Mouse (Mus musculus) midbrain, embryonic 16.5 days (tissue): Measurements from ENCODE around the gene Sf3b3. TPM values are rescaled to one million over a fixed set of nuclear protein-coding genes. Genes with fewer than 3 reads are reported as not detected.

Source experiments
- ATAC-seq: fragments of 200-750 bp; cut with Nextera tagmentation; 2 replicates; pipeline ENCODE4 v1.8.0; 2017; ENCODE audit warnings: moderate TSS enrichment
- H3K27ac ChIP-seq: fragments of 300-500 bp; sonication (generic); 2 replicates; pipeline ENCODE4 v1.5.1; 2014; ENCODE audit warnings: mild to moderate bottlenecking, low read length, mixed read lengths
- H3K27me3 ChIP-seq: fragments of 300-500 bp; sonication (generic); 2 replicates; pipeline ENCODE4 v1.6.1; 2014; ENCODE audit warnings: low read depth, low read length, mixed read lengths; ENCODE audit not compliant: control insufficient read depth, insufficient read depth
- H3K36me3 ChIP-seq: fragments of 300-500 bp; sonication (generic); 2 replicates; pipeline ENCODE4 v1.6.1; 2014; ENCODE audit warnings: mild to moderate bottlenecking, low read length, moderate library complexity, mixed read lengths; ENCODE audit not compliant: control insufficient read depth, insufficient read depth
- H3K4me1 ChIP-seq: fragments of 300-500 bp; sonication (generic); 2 replicates; pipeline ENCODE4 v1.6.1; 2014; ENCODE audit warnings: mild to moderate bottlenecking, low read length, mixed read lengths; ENCODE audit not compliant: control insufficient read depth, insufficient read depth
- H3K4me2 ChIP-seq: fragments of 300-500 bp; sonication (generic); 2 replicates; pipeline ENCODE4 v1.6.1; 2014; ENCODE audit warnings: mild to moderate bottlenecking, low read length, mixed read lengths
- H3K4me3 ChIP-seq: fragments of 300-500 bp; sonication (generic); 2 replicates; pipeline ENCODE4 v1.5.1; 2014; ENCODE audit warnings: low read depth, mild to moderate bottlenecking, low read length, moderate library complexity, mixed read lengths
- H3K9ac ChIP-seq: fragments of 300-500 bp; sonication (generic); 2 replicates; pipeline ENCODE4 v1.6.1; 2014; ENCODE audit warnings: low read depth, low read length, mixed read lengths
- H3K9me3 ChIP-seq: fragments of 300-500 bp; sonication (generic); replicated peaks from 2 replicates; pipeline ENCODE4 v1.6.1; 2014; ENCODE audit warnings: mild to moderate bottlenecking, low read length, mixed read lengths; ENCODE audit not compliant: control insufficient read depth, poor library complexity, severe bottlenecking
- WGBS: fragments of 180-500 bp; shearing (Covaris S2); extraction: QIAGEN DNeasy Blood & Tissue Kit; methylation state at CpG from one replicate; pipeline ENCODE4 v1.1.7; 2014; 5-methylcytosine and 5-hydroxymethylcytosine counted together
- polyA plus RNA-seq: library from polyadenylated mRNA; unstranded; fragments of >200 nt; fragmentation: Nextera tagmentation; extraction: Ambion mirVana; gene quantifications from 2 replicates; pipeline ENCODE4 v1.2.1, GENCODE M21; 2015

Gene Sf3b3
- polyA plus RNA-seq, 1 experiment from 2014 or later, result 92.3 TPM

DNA sequence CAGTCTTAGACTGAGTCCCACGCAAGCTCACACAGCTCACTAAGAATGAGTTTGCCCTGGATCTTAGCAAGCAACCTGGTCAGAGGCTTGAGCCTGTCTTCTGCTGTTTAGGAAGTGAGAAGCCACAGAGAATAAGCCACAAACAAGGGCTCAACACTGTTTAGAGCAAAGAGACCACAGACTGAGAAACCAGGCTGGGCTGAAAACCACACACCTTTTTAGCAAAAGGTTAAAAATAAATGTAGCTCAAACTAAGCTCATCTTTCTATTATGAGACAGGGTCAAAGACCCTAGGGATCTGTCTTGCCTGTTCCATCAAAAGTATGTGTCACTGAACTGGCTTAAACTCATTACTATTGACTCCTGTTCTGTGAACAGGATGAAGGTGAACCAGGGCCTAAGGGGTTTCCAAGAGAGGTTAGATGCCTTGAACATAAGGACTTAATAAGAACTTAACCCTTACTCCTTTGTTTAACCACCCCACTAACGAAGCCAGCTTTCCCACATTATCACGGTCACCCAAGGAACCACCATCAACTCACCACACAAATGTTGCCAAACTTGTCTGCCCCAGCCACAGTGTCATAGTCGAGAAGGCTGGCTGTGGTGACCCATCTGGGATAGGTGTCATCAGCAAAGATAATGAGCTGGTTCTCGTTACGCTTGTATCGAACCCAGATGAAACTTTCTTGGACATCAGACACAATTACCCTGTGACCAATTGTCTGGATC lies 33.3 kb downstream of the Sf3b3 start:
- H3K9ac ChIP-seq, result no peak overlapping the region
- H3K9me3 ChIP-seq, result no peaks in the 10 kb centered on the region
- 93% methylated on average over 7 of the region's 7 CpGs for WGBS
- H3K4me2 ChIP-seq, result no peak overlapping the region
- H3K4me3 ChIP-seq, result no peak overlapping the region
- H3K27me3 ChIP-seq, result no peaks in the 10 kb centered on the region
- no peaks in the 10 kb centered on the region for H3K4me1 ChIP-seq
- ATAC-seq, result no peak
- peaks cover 61% of the 10 kb centered on the region for H3K36me3 ChIP-seq
- H3K27ac ChIP-seq, result no peak overlapping the region

DNA sequence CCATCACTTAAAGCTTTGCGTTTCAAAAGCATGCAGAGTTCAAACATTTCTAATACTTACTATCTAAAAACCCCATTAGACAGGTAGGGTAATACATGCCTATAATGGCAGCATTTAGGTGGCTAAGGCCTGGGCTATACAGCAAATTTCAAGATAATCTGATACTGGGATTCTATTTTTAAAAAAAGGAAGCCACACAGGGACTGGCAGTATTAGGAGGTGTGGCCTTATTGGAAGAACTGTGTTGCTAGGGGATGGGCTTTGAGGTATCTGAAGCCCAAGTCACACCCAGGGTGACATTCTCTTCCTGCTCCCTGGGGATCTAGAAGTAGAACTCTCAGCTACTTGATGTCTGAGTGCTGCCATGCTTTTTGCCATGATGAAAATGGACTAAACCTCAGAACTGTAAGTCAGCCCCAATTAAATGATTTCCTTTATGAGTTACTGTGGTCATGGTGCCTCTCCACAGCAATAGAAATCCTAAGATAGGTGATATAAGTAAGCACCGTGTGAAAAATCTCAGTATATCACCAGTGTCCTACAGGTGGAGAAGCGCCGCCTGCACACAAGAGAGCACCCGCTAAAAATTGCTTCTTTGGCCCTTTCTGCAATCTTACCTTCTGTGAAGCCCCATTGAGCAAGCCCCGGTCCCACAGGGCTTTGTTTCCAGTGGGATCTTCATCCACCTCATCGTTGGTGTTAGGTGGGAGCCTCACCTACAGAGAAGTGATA lies 34.1 kb downstream of the Sf3b3 start:
- no peak overlapping the region for H3K9ac ChIP-seq
- no peak for ATAC-seq
- WGBS, result 97% methylated on average over 7 of the region's 7 CpGs
- H3K4me1 ChIP-seq, result no peaks in the 10 kb centered on the region
- no peak overlapping the region for H3K27ac ChIP-seq
- H3K36me3 ChIP-seq, result peaks cover 55% of the 10 kb centered on the region
- H3K9me3 ChIP-seq, result no peaks in the 10 kb centered on the region
- no peak overlapping the region for H3K4me2 ChIP-seq
- H3K27me3 ChIP-seq, result no peaks in the 10 kb centered on the region
- H3K4me3 ChIP-seq, result no peak overlapping the region

DNA sequence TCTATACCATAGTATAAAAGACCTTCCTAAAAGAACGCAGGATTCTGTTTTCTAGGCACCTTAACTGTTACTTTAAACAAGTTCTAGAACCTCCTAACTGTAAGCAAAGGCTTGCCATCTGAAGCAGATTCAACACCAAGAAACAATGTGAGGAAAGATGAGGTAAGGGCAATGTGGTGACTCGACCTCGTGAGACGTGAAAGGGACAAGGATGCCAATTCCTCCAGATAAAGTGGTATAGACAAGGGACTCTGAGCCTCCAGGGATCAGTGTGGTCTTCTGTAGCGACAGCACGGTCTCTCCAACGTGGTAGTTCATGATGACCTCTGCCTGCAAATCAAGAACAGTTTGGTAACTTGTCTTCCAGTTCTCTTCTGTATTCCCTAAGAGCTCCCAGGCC lies 34.8 kb downstream of the Sf3b3 start:
- no peaks in the 10 kb centered on the region for H3K27me3 ChIP-seq
- no peak overlapping the region for H3K9ac ChIP-seq
- H3K9me3 ChIP-seq, result no peaks in the 10 kb centered on the region
- H3K4me3 ChIP-seq, result no peak overlapping the region
- no peak overlapping the region for H3K4me2 ChIP-seq
- no peak for ATAC-seq
- H3K27ac ChIP-seq, result no peak overlapping the region
- H3K36me3 ChIP-seq, result peaks cover 49% of the 10 kb centered on the region
- 96% methylated on average over 7 of the region's 7 CpGs for WGBS
- H3K4me1 ChIP-seq, result no peaks in the 10 kb centered on the region

DNA sequence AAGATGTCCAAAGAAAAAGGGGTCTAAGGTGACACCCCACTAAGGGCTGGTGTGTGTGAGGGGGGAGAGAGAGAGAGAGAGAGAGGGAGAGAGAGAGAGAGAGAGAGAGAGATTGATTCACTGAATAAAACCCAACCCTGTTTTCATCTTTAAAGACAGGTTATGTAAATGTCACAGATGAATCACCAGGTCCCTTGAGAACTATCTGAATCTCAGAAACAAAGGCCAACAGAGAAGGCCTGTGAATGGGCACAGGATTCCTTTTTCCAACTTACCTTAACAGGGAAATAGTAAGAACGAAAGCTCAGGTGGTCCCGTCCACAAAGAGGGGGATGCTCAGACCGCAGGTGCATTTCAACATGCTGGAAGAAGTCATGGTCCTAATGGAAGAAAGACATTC lies 35.5 kb downstream of the Sf3b3 start:
- Histone ChIP-seq H3K4me3 (no peak overlapping the region), H3K36me3 (peaks cover 46% of the 10 kb centered on the region), H3K27me3 (no peaks in the 10 kb centered on the region), H3K9ac (no peak overlapping the region), H3K4me1 (no peaks in the 10 kb centered on the region), H3K27ac (no peak overlapping the region), H3K4me2 (no peak overlapping the region), H3K9me3 (no peaks in the 10 kb centered on the region)
- no peak for ATAC-seq
- 95% methylated on average over 3 of the region's 3 CpGs for WGBS

DNA sequence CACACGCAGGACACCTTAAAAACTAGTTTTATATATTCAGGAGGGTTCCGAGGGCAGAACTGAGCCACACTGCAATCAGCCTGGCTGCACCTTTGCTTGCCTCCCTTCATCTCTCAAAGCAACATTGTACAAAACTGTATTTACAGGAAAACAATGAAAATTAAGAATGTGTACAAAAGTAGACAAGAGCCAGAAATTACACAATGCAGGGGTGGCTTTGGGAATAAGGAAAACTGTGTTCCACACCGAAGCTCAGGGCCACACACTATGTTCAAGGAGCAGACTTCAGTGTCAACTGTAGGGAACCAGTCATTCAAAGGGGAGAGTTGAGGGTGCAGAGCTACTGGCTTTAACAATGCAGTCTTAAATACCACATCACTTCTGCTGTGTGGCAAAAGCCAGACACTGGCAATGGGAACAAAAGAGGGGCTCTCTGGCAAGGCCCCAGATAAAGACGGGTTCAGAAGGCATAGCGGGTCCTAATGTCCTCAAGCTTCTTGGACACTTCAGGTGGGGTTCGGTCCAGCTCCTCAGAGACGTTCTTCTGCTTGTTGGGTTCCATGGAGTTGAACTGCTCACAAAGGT lies 36.0 kb downstream of the Sf3b3 start:
- no peak overlapping the region for H3K9ac ChIP-seq
- no peak for ATAC-seq
- no peak overlapping the region for H3K4me2 ChIP-seq
- H3K27ac ChIP-seq, result no peak overlapping the region
- no peaks in the 10 kb centered on the region for H3K4me1 ChIP-seq
- 91% methylated on average over 7 of the region's 7 CpGs for WGBS
- no peaks in the 10 kb centered on the region for H3K9me3 ChIP-seq
- H3K27me3 ChIP-seq, result no peaks in the 10 kb centered on the region
- peaks cover 42% of the 10 kb centered on the region for H3K36me3 ChIP-seq
- H3K4me3 ChIP-seq, result no peak overlapping the region

DNA sequence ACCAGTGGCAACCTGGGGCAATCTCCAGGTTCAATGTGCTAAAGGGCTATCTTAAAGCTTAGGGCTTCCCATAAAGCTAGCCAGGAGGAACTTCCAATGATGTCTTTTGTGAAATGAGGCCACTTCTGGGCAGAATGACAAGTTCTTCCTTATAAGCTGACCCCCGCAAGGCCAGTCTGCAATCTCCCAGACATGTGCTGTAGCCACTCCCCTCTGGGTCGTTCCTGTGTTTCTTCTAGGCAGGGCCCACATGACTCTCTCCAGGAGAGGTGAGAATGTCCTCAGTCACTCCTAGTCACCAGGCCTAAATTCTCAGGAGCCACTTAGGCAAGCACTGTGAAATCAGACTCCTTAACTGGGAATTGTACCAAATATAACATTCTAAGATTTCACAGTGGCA lies 36.8 kb downstream of the Sf3b3 start:
- Histone ChIP-seq H3K27me3 (no peaks in the 10 kb centered on the region), H3K9ac (no peak overlapping the region), H3K4me1 (no peaks in the 10 kb centered on the region), H3K27ac (no peak overlapping the region), H3K4me3 (no peak overlapping the region), H3K36me3 (peaks cover 38% of the 10 kb centered on the region), H3K4me2 (no peak overlapping the region), H3K9me3 (no peaks in the 10 kb centered on the region)
- WGBS, result 58% methylated on average over 2 of the region's 2 CpGs
- ATAC-seq, result no peak

DNA sequence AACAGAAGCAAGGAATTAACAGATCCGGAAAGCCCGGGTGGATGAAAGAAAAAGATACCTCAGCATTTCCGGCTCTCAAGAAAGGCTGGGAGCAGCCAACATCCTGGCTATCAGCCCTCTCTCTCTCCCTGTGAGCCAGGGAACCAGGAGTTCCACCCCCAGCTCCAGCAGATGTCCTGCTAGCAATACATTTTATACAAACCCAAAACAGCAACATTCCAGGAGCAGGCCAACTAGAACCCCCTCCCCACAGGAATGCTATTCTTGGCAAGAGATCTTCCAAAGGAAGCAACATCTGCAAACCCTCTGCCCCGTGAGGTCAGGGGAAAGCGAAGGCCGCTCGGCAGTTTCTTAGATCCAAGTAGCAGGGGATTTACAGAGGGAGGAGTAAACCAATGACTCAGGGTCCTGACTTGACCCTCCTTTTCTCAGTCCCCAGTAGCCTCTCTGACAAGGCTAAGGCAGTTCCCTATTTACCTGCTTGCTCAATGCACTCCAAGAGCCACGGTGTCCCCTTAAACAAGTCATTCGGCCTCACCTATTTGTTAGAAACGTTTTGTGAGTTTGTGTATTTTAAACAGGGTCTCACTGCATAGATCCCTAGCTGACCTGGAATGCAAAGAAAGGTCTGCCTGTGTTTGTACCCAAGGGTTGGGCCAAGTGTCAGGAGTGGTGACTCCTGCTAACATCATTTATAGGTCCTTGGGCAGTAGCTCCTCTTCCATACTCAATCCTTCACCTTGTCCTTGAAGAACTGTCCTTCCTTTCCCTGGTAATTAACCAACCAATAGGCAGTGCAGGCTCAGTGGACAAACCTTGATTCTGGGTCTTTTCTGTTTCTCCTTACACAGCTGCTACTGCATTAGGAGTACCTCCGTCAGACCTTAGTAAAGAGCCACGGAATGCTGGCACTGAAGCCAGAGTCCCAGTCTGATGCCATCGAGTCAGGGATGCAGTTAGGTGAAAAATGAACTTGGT lies 37.8 kb downstream of the Sf3b3 start:
- Histone ChIP-seq H3K9me3 (no peaks in the 10 kb centered on the region), H3K9ac (no peak overlapping the region), H3K4me3 (no peak overlapping the region), H3K27ac (no peak overlapping the region), H3K36me3 (peaks cover 29% of the 10 kb centered on the region), H3K4me1 (no peaks in the 10 kb centered on the region), H3K27me3 (no peaks in the 10 kb centered on the region), H3K4me2 (no peak overlapping the region)
- no peak for ATAC-seq
- 64% methylated on average over 13 of the region's 13 CpGs for WGBS

DNA sequence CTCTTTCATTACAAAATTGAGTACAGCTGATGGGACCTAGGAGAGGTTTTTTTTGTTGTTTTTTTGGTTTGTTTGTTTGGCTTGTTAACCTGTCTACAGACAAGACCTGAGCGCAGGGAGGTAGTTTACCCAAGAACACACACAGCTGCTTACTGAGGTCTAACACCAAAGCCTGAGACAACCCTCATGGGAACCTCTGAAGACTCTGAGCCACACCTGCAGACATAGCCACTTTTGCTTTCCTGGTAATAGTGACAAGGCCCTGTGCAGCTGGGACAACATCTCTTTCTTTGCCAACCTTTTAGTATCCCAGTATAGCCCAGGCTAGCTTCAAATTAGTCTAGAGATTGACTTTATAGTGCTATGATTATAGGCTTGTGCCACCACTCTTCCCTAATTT lies 40.4 kb downstream of the Sf3b3 start:
- no peaks in the 10 kb centered on the region for H3K27me3 ChIP-seq
- WGBS, result 84% methylated on average over 1 of the region's 1 CpGs

More for the DNA sequence above, 40.4 kb downstream of the Sf3b3 start:
- Histone ChIP-seq H3K4me3 (no peak overlapping the region), H3K4me1 (no peaks in the 10 kb centered on the region), H3K9me3 (no peaks in the 10 kb centered on the region), H3K36me3 (peaks cover 4% of the 10 kb centered on the region), H3K4me2 (no peak overlapping the region), H3K27ac (no peak overlapping the region), H3K9ac (no peak overlapping the region)
- ATAC-seq, result no peak
